Mouse (Mus musculus): ENCODE measurements around the gene Ppara. TPM values are rescaled to one million over a fixed set of nuclear protein-coding genes. Genes with fewer than 3 reads are reported as not detected.

The Ppara gene
- 5.3 TPM for polyA plus RNA-seq (2014; fragmentation: Illumina TruSeq; extraction: RNeasy Lipid Tissue Mini Kit (QIAGEN cat#74804); ENCODE audit: low read depth, low replicate concordance)

GRCm38 (mm10) chr15:85734571-85735033 is at the start of gene Ppara:
Gene Ppara (plus strand): TSS chr15:85734983.

GRCm38 (mm10) chr15:85811535-85812277 is 76.9 kb downstream of the Ppara start, which contains the start of gene Cdpf1:
Gene Cdpf1 (minus strand): TSS chr15:85811697.

GRCm38 (mm10) chr15:85821203-85822010 is 86.6 kb downstream of the Ppara start, which contains the start of gene Pkdrej:
Gene Pkdrej (minus strand): TSS chr15:85821734.

GRCm38 (mm10) chr15:85831954-85832590 is 97.3 kb downstream of the Ppara start, which contains the start of gene Ttc38:
Gene Ttc38 (plus strand): TSS chr15:85832306.

Other genes with a start within 250 kb of the Ppara start
- gene 7530416G11Rik, start 231.8 kb upstream of the Ppara start, polyA plus RNA-seq (2014; fragmentation: Illumina TruSeq; extraction: RNeasy Lipid Tissue Mini Kit (QIAGEN cat#74804); ENCODE audit: low read depth, low replicate concordance): not detected
- gene Wnt7b, start 152.5 kb upstream of the Ppara start, polyA plus RNA-seq (2014; fragmentation: Illumina TruSeq; extraction: RNeasy Lipid Tissue Mini Kit (QIAGEN cat#74804); ENCODE audit: low read depth, low replicate concordance): not detected
- 1.3 TPM for gene Cdpf1, start 76.7 kb downstream of the Ppara start, polyA plus RNA-seq (2014; fragmentation: Illumina TruSeq; extraction: RNeasy Lipid Tissue Mini Kit (QIAGEN cat#74804); ENCODE audit: low read depth, low replicate concordance)
- gene Pkdrej, start 86.8 kb downstream of the Ppara start, polyA plus RNA-seq (2014; fragmentation: Illumina TruSeq; extraction: RNeasy Lipid Tissue Mini Kit (QIAGEN cat#74804); ENCODE audit: low read depth, low replicate concordance): 0.12 TPM
- 8.0 TPM for gene Ttc38, start 97.3 kb downstream of the Ppara start, polyA plus RNA-seq (2014; fragmentation: Illumina TruSeq; extraction: RNeasy Lipid Tissue Mini Kit (QIAGEN cat#74804); ENCODE audit: low read depth, low replicate concordance)
- not detected for gene Gtse1, start 124.8 kb downstream of the Ppara start, polyA plus RNA-seq (2014; fragmentation: Illumina TruSeq; extraction: RNeasy Lipid Tissue Mini Kit (QIAGEN cat#74804); ENCODE audit: low read depth, low replicate concordance)
- gene Trmu, start 144.3 kb downstream of the Ppara start, polyA plus RNA-seq (2014; fragmentation: Illumina TruSeq; extraction: RNeasy Lipid Tissue Mini Kit (QIAGEN cat#74804); ENCODE audit: low read depth, low replicate concordance): 11.7 TPM

All from adrenal gland, adult 10 weeks (tissue).